Mouse (Mus musculus): ENCODE results near the gene 4930435E12Rik. TPM values are rescaled to one million over a fixed set of nuclear protein-coding genes. Genes with fewer than 3 reads are reported as not detected.

The 4930435E12Rik gene
- total and polyA plus RNA-seq, 3 experiments = not detected

- Histone ChIP-seq H3K4me3 (replicated peaks in 1 of 3; ENCODE audit: low read depth in 2 of 3, low read length in 2 of 3, poor library complexity in 1 of 3) (no peak within 1 kb of the TSS), H3K4me2 (ENCODE audit: insufficient read depth, low read depth, poor library complexity, severe bottlenecking) (no peak within 1 kb of the TSS), H3K9ac (ENCODE audit: insufficient read depth, low read depth) (no peak within 1 kb of the TSS), H3K27ac (ENCODE audit: insufficient read depth, low read depth) (no peak within 1 kb of the TSS), H3K27me3 (replicated peaks) (no peaks in the 10 kb centered on the region), H3K79me2 (replicated peaks; ENCODE audit: control insufficient read depth, extremely low read depth, insufficient read depth, poor library complexity, severe bottlenecking) (no peaks in the 10 kb centered on the region), H3K4me1 (ENCODE audit: control insufficient read depth in 1 of 2, insufficient read depth in 2 of 2) (peaks cover 3 to 7% of the 10 kb centered on the region in 2 experiments; a peak in 3 of 4 replicates), H3K36me3 (replicated peaks in 1 of 2; ENCODE audit: control insufficient read depth in 1 of 2, insufficient read depth in 1 of 2, low read length in 1 of 2) (no peaks in the 10 kb centered on the region), H3K9me3 (replicated peaks; ENCODE audit: low read length) (no peaks in the 10 kb centered on the region)
- DNase-seq (ENCODE audit: extremely low read depth) = no peak
- in situ Hi-C loops (cut with MboI; ENCODE audit: low pct_ligation_motif_present, low pct_unique_long_range_greater_than_20kb, low sequenced_read_pairs) (no loop called here), dilution Hi-C loops (cut with MboI; ENCODE audit: extremely low pct_ligation_motif_present, extremely low pct_unique_long_range_greater_than_20kb, low sequenced_read_pairs) (no loop called here)
- TF ChIP-seq GABPA (IDR thresholded peaks at IDR 0.05; ENCODE audit: insufficient replicate concordance, low read depth, low read length) = no peak
- TF ChIP-seq E2F4 (IDR thresholded peaks at IDR 0.05; ENCODE audit: insufficient replicate concordance, low read depth, low read length) = no peak
- no peak for TF ChIP-seq BHLHE40 (IDR thresholded peaks at IDR 0.05; ENCODE audit: low read depth, low read length)
- TF ChIP-seq ZMIZ1 (IDR thresholded peaks at IDR 0.05; ENCODE audit: low read depth, low read length) = no peak
- TF ChIP-seq SMC3 (IDR thresholded peaks at IDR 0.05; ENCODE audit: low read depth, low read length) = no peak
- no peak for TF ChIP-seq POLR2AphosphoS2 (IDR thresholded peaks at IDR 0.05; ENCODE audit: low read depth, low read length)
- no peak for TF ChIP-seq MAFK (IDR thresholded peaks at IDR 0.05; ENCODE audit: insufficient replicate concordance, low read length)
- TF ChIP-seq IRF4 (IDR thresholded peaks at IDR 0.05; ENCODE audit: low read depth, low read length) = no peak
- no peak for TF ChIP-seq JUN (IDR thresholded peaks at IDR 0.05; ENCODE audit: insufficient read depth, low read depth, low read length)
- no peak for TF ChIP-seq USF1 (IDR thresholded peaks at IDR 0.05; ENCODE audit: low read depth, low read length)
Observed at GRCm38 (mm10) chr16:38800091-38800490, 28.5 kb downstream of the 4930435E12Rik start, which contains the start of gene Upk1b. TSS of gene Upk1b (minus strand) at chr16:38800328.

- Histone ChIP-seq H3K9me3 (replicated peaks; ENCODE audit: low read length) (no peaks in the 10 kb centered on the region), H3K4me2 (ENCODE audit: insufficient read depth, low read depth, poor library complexity, severe bottlenecking) (no peak overlapping the region), H3K79me2 (replicated peaks; ENCODE audit: control insufficient read depth, extremely low read depth, insufficient read depth, poor library complexity, severe bottlenecking) (no peaks in the 10 kb centered on the region), H3K4me3 (replicated peaks in 1 of 3; ENCODE audit: low read depth in 2 of 3, low read length in 2 of 3, poor library complexity in 1 of 3) (no peak overlapping the region), H3K4me1 (ENCODE audit: control insufficient read depth in 1 of 2, insufficient read depth in 2 of 2) (peaks cover 3 to 7% of the 10 kb centered on the region in 2 experiments; a peak in 3 of 4 replicates), H3K36me3 (replicated peaks in 1 of 2; ENCODE audit: control insufficient read depth in 1 of 2, insufficient read depth in 1 of 2, low read length in 1 of 2) (no peaks in the 10 kb centered on the region), H3K27ac (ENCODE audit: insufficient read depth, low read depth) (no peak overlapping the region), H3K9ac (ENCODE audit: insufficient read depth, low read depth) (no peak overlapping the region), H3K27me3 (replicated peaks) (no peaks in the 10 kb centered on the region)
- no peak for DNase-seq (ENCODE audit: extremely low read depth)
- in situ Hi-C loops (cut with MboI; ENCODE audit: low pct_ligation_motif_present, low pct_unique_long_range_greater_than_20kb, low sequenced_read_pairs) = no loop called here
- dilution Hi-C loops (cut with MboI; ENCODE audit: extremely low pct_ligation_motif_present, extremely low pct_unique_long_range_greater_than_20kb, low sequenced_read_pairs) = no loop called here
- TF ChIP-seq MAX (IDR thresholded peaks at IDR 0.05; ENCODE audit: low read length) (no peak), ZKSCAN1 (IDR thresholded peaks at IDR 0.05; ENCODE audit: borderline replicate concordance, low read depth, low read length) (no peak), GABPA (IDR thresholded peaks at IDR 0.05; ENCODE audit: insufficient replicate concordance, low read depth, low read length) (no peak), MXI1 (IDR thresholded peaks at IDR 0.05; ENCODE audit: low read depth, low read length) (no peak), UBTF (IDR thresholded peaks at IDR 0.05; ENCODE audit: low read depth, low read length) (no peak), BHLHE40 (IDR thresholded peaks at IDR 0.05; ENCODE audit: low read depth, low read length) (no peak), USF1 (IDR thresholded peaks at IDR 0.05; ENCODE audit: low read depth, low read length) (no peak)
Observed at GRCm38 (mm10) chr16:38798957-38799450, 29.5 kb downstream of the 4930435E12Rik start.
